Mouse (Mus musculus) spleen, adult 2 months (tissue): ENCODE data around the gene Clstn3.

ENCODE experiments used
- CTCF ChIP-seq: fragments of 200-500 bp; IDR thresholded peaks from 2 replicates; pipeline ENCODE4 v1.5.1; 2011; ENCODE audit warnings: mild to moderate bottlenecking, inconsistent platforms; ENCODE audit not compliant: insufficient read depth, insufficient read length, insufficient replicate concordance; ENCODE audit errors: extremely low read depth
- POLR2A ChIP-seq: fragments of 200-500 bp; IDR thresholded peaks from 2 replicates; pipeline ENCODE4 v1.6.1; 2011; ENCODE audit warnings: low read depth, low read length, inconsistent platforms

DNA sequence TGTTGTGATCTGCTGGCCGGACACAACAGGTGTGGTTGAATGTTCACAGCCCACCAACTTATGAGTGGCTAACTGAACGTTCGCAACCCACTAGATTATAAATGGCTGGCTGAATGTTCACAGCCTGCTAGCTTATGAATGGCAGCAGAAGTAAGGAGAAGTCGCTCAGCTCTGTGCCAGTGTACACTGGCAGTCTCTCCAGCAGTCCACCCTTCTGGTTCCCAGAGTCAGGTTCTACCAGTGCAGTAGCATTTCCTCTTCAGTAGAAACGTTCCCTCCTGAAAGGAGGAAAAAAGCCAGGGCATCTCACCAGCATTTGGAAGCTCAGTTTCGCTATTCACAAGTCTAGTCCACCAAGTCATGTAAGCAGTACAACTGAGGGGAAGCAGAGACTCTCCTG, 39.1 kb downstream of the Clstn3 start:
- TF ChIP-seq POLR2A (no peak), CTCF (no peak)
